Mouse (Mus musculus): ENCODE results near the gene Cmbl.
"Not testable (repeated sequence)": the region's sequence is repeated elsewhere in the genome, so short reads cannot be mapped to it uniquely, and the experiment has no call there.

The Cmbl gene

GRCm38 (mm10) chr15:31542013-31542958 lies 22.9 kb upstream of the Cmbl start:
- no peak for DNase-seq

DNA sequence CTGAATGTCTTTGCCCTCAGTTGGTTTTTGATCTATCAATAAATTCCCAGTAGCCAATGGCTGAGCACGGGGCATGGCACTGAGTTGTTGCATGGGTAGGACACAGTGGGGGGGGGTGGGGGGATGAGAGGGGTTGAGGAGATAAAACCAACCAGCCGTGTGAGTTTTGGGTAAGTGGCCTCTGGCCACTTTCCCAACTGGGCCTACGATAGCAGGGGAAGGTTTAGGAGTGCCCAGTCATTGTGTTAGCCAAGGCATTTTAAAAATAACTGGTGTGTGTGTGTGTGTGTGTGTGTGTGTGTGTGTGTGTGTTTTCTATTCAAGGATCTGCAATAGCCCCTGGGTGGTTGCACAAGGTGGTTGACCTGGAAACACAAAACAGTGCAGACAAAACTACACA lies 21.9 kb upstream of the Cmbl start:
- no peak for DNase-seq

GRCm38 (mm10) chr15:31545058-31545457 lies 20.1 kb upstream of the Cmbl start:
- DNase-seq, result no peak

- DNase-seq, result no peak
Measured at GRCm38 (mm10) chr15:31546291-31546690, 18.9 kb upstream of the Cmbl start.

GRCm38 (mm10) chr15:31547421-31547820 lies 17.8 kb upstream of the Cmbl start:
- no peak for DNase-seq

DNA sequence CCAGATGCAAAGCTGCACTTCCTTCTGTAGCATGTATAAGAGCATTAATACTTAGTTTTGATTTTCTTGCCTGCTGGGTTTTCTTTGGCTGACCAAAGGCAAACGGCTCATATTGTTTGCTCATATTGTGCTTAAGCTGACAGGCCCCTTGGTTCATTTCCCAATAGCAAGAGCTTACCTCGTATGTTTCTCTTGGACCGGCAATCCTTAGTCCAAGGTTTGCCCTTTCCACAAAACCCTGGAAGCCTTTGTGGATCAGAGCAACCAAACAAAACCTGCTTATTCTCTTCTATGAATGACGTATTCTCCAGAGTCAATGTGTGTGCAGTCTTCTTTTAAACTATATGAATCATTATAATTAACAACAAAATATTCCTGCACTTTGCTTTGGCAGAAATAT lies 14.8 kb upstream of the Cmbl start:
- no peak for DNase-seq

DNA sequence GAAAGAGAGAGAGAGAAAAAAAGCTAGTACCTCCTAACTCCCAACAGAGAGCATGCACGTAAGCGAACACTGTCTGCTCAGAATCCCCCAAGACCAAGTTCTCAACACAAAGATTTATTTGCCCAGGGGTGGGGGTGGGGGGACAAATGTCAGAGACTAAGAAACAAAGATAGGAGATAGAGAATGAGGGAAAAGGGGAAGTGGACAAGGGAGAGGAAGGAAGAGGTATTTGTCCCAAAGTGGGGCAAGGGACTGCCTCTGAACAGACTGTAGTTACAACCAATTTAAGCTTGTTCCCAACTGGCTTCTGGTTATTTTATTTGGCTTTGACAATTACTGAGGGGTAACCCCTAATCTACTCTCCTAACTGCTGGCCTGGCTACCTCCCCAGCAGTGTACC lies 10.3 kb upstream of the Cmbl start:
- DNase-seq, result no peak

- no peak for DNase-seq
Measured at GRCm38 (mm10) chr15:31561390-31561789, 3.8 kb upstream of the Cmbl start.

GRCm38 (mm10) chr15:31561976-31562375 lies 3.2 kb upstream of the Cmbl start:
- no peak for DNase-seq

GRCm38 (mm10) chr15:31562847-31563246 lies 2.3 kb upstream of the Cmbl start:
- DNase-seq, result no peak

GRCm38 (mm10) chr15:31563577-31564546 lies 1.3 kb upstream of the Cmbl start:
- DNase-seq, result no peak

GRCm38 (mm10) chr15:31565786-31566185 lies 597 bp downstream of the Cmbl start:
- DNase-seq, result no peak

DNA sequence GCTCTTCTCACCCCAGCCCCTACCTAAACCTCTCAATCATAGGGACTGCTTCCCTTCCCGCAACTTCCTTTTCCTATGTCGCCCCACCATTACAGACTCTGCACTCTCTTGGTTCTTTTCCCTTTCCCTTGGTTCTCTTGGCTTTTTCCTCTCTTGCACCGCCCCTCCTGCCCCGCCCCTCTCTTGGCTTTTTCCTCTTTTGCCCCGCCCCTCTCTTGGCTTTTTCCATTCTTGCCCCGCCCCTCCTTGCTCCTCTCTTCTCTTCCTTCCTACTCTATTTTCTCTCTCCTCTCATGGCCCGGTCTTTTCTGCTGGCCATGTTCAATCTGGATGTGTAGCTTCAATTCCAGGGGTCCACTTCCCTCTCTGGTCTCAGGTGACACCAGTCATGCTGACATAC lies 2.2 kb downstream of the Cmbl start:
- no peak for DNase-seq

GRCm38 (mm10) chr15:31568581-31568996 lies 3.4 kb downstream of the Cmbl start:
- DNase-seq, result no peak

DNA sequence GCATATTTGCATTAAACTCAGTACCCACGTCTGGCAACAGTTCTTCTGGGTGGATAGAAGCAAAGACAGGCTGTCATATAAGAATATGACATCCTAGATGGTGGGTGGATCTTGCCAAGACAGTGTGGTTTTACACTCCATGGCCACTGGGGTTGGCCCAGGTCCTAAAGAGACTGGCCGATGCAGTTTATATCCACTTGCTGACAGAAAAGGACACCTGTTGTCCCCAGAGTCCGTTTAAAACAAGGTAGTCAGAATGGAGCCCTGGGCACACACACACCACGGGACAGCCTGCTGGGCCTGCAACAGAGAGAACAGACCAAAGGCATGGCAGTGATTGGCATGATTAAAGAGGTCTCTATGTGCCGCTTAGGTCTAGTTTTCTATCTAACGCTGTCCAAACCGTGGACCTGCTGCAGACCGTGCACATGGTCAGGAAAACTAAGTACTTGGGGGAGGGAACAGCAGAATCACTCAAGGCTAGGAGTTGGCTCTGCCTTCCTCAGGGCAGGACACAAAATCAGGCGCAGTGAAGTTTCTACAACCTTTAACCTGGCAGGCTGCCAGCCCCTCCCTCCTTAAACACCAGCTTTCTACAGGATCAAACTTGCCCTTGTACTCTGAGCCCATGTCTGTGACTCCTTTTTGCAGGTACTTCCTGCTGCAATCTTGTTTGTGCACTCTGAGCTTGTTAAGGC lies 4.3 kb downstream of the Cmbl start:
- DNase-seq, result no peak

- no peak for DNase-seq
Measured at GRCm38 (mm10) chr15:31570959-31571358, 5.8 kb downstream of the Cmbl start.

DNA sequence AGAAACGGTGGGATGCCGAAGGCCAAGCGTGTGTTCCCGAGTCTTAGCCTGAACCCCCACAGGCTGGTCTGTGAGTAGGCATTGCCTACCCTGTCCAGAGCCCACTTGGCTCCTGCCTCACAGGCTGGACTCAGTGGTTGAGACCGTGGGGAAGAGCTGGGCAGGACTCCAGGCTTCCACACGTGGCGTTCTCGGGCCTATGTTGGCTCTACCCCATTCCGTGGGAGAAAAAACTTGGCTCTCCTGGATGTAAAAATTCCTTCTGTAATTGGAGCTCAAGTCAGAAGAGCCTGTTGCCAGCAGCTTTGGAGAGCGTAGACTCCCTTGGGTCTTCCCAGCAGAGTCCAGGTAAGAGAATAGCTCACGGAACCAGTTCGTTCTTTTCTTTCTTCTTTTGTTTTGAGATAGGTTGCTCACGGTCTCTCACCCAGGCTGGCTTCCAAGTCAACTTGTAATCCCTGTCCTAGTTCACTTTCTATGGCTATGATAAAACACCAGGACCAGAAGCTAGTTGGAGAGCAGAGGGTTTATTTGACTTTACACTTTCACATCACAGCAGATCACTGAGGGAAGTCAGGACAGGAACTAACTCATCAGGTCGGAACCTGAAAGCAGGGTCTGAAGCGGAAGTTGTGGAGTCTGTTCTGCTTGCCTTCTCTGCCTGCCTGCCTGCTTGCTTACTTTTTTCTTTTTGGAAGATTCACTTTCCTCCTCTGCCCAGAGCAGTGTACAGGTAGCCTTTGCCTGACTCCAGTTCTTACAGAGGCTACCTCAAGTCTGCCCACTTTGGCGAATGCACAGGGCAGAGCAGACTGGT lies 6.9 kb downstream of the Cmbl start:
- DNase-seq, result no peak

DNA sequence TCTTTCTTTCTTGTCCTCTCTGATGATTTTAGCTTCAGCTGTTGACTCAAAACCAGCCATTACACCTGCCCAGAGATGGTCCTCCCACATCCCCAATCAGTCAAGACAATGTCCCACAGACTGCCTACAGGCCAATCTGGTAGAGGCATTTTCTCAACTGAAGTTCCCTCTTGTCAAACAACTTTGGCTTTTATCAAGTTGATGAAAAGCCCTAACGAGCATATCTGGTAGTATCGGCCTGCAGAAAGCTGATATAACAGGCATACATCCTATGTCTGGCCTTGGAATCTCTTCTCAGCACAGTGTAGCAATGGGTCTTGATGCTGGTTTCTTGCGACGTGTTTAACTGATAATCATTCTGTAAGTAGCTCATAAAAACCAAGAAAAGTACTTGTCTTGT lies 8.1 kb downstream of the Cmbl start:
- no peak for DNase-seq

DNA sequence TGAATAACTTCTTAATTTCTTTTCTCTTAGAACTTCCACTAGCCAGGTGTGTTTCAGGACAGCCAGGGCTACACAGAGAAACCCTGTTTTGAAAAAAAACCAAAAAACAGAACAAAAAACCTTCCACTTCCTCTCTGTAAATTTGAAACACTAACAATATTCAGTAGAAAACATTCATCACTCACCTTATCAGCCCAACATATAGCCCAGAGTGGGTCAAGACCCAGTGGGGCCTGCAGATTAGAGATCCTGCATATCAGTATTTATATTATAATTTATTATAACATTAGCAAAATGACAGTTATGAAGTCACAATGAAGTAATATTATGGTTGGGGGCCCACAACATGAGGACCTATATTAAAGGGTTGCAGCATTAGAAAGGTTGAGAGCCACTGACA lies 8.5 kb downstream of the Cmbl start:
- no peak for DNase-seq

- DNase-seq, result no peak
Measured at GRCm38 (mm10) chr15:31576076-31576475, 10.9 kb downstream of the Cmbl start.

GRCm38 (mm10) chr15:31581086-31581485 lies 15.9 kb downstream of the Cmbl start:
- DNase-seq, result not testable (repeated sequence)

Data from right cerebral cortex, postnatal 4 days (tissue).